Mouse (Mus musculus): ENCODE measurements around the gene Fgd3. TPM values are rescaled to one million over a fixed set of nuclear protein-coding genes. Genes with fewer than 3 reads are reported as not detected.
A peak's percentile ranks its signal among the peaks of the same experiment; 100 is the strongest.

Gene Fgd3
- total RNA-seq, 2 experiments from 2014 or later: 6.7 to 7.1 TPM

GRCm38 (mm10) chr13:49338893-49339546 lies 18.9 kb upstream of the Fgd3 start:
- H3K27ac ChIP-seq: no peak overlapping the region
- peak; percentile 79 for TF ChIP-seq CTCF (IDR thresholded peaks at IDR 0.05)
- H3K4me3 ChIP-seq: no peak overlapping the region
- peak in 1 of 2 experiments; percentile 63 for DNase-seq (ENCODE audit: extremely low spot score in 1 of 2, low spot score in 2 of 2)
- intact Hi-C loops (cut with DNase I): loop anchor here (1.0 kb wide), 1 partner anchor 42 kb away; no protein-coding TSS in a partner anchor

DNA sequence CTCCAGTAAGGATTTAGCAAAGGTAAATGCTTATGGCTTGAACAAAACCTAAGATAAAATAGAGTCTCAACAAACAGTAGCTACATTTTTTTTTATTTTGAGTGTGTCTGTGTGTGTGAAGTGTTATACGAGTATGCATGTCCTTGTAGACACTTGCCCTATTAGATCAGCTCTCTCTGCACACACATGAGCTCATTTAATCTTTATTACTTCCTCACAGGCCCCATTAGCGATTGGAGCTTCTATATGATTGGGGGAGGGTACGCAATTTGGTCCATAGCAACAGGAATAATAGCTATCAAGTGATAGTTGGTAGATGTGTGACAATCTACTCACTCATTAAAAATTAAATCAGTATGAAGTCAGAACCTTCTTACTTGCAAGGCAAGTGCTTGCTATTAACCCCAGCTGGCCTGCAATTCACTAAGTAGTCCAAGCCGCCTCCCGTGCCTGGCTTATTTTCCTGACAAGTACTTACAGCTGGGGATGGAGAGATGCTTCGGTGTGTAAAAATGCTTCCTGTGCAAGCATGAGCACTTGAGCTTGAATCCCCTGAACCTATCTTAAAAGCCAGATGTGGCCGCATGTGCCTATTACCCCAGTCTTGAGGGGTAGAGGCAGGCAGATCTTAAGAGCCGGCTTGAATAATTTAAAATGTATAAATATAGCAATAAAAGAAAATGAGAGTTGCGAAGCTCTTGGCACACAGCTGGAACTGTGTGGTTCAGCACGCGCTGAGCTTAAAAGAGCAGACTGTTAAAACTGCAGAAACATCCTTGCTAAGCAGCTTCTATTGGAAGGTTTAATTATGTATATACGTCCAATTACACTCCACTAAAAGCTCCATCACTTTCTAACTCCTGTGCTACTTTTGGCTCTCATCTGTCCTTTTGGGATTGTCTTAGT lies 15.2 kb upstream of the Fgd3 start:
- TF ChIP-seq CTCF (IDR thresholded peaks at IDR 0.05): no peak
- no peak overlapping the region for H3K4me3 ChIP-seq
- intact Hi-C loops (cut with DNase I): no loop called here
- no peak overlapping the region for H3K27ac ChIP-seq
- no peak for DNase-seq (ENCODE audit: extremely low spot score in 1 of 2, low spot score in 2 of 2)

DNA sequence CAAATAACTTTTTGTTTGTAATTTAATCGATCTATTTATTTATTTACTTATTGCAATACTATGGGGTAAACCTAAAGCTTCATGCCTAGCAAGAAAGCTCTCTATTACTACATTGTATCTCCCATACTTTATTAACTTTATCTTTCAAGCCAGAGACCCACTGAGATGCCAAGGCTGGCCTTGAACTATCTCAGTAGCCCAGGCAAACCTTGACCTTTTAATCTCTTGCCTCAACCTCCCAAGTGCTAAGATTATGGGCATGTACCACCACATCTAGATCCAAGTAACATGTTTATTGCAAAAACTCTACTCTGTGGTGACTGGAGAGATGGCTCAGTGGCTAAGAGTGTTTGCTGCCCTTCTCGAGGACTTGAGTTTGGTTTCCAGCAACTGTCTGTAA lies 13.1 kb upstream of the Fgd3 start:
- TF ChIP-seq CTCF (IDR thresholded peaks at IDR 0.05): no peak
- no peak overlapping the region for H3K4me3 ChIP-seq
- no peak for DNase-seq (ENCODE audit: extremely low spot score in 1 of 2, low spot score in 2 of 2)
- intact Hi-C loops (cut with DNase I): no loop called here
- no peak overlapping the region for H3K27ac ChIP-seq

DNA sequence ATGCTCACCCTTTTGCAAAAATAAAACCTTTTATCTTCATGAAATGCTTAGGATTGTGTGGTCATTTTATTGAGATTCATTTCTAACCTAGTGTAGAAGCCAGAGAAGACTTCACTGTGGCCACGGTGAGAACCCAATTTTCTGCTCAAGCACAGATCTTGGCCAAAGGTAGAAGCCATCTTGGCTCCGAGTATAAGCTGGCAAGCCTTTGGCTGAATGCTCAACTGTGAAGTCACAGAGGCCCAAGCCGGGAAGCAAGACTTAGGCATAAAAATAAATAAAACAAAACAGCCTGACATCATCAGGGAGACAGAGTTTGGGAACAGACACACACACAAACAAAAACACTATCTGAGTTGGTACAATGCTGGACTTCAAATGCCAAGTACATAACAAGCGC lies 8.0 kb upstream of the Fgd3 start:
- no peak for DNase-seq (ENCODE audit: extremely low spot score in 1 of 2, low spot score in 2 of 2)
- intact Hi-C loops (cut with DNase I): no loop called here

DNA sequence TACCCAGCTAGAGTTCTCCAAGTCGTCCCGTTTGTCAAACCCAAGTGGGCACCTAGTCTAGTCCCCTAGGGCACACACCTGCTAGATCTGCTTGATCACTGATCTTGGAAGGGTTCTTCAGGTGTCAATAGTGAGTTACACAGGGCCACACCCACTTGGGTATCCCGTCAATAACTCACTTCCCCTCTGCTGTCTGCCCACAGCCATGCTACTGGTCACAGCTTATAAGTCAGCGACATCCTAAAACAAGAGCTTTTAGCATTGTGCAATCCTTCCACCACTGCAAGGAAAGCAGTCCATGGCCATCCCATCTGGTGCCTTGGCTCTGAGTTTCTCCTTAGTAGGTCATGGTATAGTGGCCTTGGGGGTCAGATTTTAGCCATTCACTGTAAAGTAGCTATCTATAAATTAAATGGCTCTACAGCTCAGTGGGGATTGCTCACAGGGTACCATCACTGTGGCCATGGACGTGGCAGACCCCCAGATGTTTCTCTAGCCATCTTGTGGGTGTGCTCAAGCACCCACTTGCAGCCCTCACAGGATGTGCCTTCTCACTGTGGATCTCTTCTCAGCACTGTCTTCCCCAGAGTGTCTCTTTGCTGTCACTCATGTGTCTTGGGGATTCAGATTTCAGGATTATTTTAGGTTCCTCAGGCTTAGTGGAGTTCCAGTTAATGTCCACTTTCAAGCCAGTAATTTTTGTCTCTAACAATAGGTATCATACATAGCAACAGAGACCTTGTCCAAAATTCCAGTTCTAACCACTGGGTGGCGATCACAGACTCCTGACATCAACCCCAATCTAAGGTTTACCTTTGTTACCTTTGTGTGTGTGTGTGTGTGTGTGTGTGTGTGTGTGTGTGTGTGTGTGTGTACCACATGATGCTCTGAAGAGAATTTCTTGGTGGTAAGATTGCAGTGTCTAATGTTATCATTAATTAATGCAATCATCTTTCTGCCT lies 6.4 kb upstream of the Fgd3 start:
- H3K27ac ChIP-seq: no peak overlapping the region
- peak; percentile 62 for TF ChIP-seq CTCF (IDR thresholded peaks at IDR 0.05)
- H3K4me3 ChIP-seq: no peak overlapping the region
- intact Hi-C loops (cut with DNase I): no loop called here
- peak; percentile 56 for DNase-seq (ENCODE audit: extremely low spot score in 1 of 2, low spot score in 2 of 2)

More for the DNA sequence above, 8.0 kb upstream of the Fgd3 start:
- no peak for TF ChIP-seq CTCF (IDR thresholded peaks at IDR 0.05)
- no peak overlapping the region for H3K4me3 ChIP-seq
- H3K27ac ChIP-seq: no peak overlapping the region

GRCm38 (mm10) chr13:49324871-49325270 lies 4.8 kb upstream of the Fgd3 start:
- no peak for TF ChIP-seq CTCF (IDR thresholded peaks at IDR 0.05)
- intact Hi-C loops (cut with DNase I): loop anchor here (5.0 kb wide), 1 partner anchor 322 kb away; no protein-coding TSS in a partner anchor
- no peak overlapping the region for H3K4me3 ChIP-seq
- no peak for DNase-seq (ENCODE audit: extremely low spot score in 1 of 2, low spot score in 2 of 2)
- no peak overlapping the region for H3K27ac ChIP-seq

DNA sequence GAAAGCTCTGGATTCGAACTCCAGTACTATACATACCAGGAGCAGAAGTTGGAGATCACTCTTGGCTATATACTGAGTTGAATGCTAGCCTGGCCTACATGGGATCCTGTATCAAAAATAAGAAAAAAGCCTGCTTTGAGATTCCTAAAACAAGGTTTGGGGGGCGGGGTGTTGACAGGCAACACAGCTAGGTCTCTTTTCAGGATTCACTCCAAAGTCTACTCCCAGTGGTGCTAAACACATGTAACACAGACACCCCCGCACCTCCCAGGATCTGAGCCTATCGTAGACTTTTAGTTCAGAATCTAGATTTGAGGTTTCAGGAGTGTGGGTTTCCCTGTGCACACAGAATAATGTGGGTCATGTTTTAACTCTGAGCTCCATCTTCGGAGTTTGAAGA lies 2.6 kb upstream of the Fgd3 start:
- DNase-seq (ENCODE audit: extremely low spot score in 1 of 2, low spot score in 2 of 2): peak; percentile 46 to 49
- Histone ChIP-seq H3K27ac (peak overlapping the region; percentile 74), H3K4me3 (no peak overlapping the region)
- TF ChIP-seq CTCF (IDR thresholded peaks at IDR 0.05): no peak
- intact Hi-C loops (cut with DNase I): loop anchor here (5.0 kb wide), 1 partner anchor 325 kb away; no protein-coding TSS in a partner anchor

DNA sequence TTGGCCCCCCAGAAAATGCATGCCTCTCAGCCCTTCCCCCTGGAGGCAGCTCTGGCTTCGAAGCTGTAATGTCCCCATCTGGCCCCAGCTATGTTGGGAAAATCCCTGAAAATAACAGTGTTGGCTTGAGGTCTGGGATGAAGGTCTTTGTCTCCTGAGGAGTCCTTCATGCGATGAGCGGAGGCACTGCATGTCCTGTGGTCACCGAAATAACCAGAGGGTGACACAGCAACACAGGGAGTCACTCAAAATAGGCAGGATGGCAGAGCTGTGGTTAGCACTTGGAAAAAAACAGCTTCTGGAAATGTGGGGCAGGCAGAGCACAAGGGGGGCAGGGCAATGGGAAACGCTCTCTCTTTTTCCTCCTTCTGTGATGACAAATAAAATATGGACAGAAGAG lies 2.1 kb upstream of the Fgd3 start:
- DNase-seq (ENCODE audit: extremely low spot score in 1 of 2, low spot score in 2 of 2): no peak
- intact Hi-C loops (cut with DNase I): loop anchor here (5.0 kb wide), 1 partner anchor 325 kb away; no protein-coding TSS in a partner anchor
- H3K27ac ChIP-seq: peak overlapping the region; percentile 74
- TF ChIP-seq CTCF (IDR thresholded peaks at IDR 0.05): no peak; the same call in 1 of the 2 replicates
- no peak overlapping the region for H3K4me3 ChIP-seq

DNA sequence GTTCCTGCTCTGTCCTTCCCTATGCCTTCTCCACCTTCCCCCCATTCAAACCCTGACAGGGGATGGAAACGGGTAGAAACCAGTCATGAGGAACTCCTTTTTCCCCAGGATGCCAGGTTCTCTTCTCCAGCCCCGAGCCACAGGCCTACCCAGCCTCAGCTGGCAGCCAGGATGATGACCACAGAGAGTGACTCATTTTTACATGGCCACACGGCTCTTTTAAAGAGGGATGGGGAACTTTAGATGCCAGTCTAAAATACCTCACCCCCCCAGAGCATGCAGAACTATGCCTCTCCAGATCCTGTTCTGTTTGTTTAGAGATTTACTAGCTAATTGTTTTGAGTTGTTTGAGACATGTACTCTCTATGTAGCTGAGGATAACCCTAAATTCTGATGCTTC lies 1.3 kb upstream of the Fgd3 start:
- no peak overlapping the region for H3K4me3 ChIP-seq
- intact Hi-C loops (cut with DNase I): loop anchor here (5.0 kb wide), 1 partner anchor 326 kb away; no protein-coding TSS in a partner anchor
- no peak for DNase-seq (ENCODE audit: extremely low spot score in 1 of 2, low spot score in 2 of 2)
- TF ChIP-seq CTCF (IDR thresholded peaks at IDR 0.05): no peak
- peak overlapping the region; percentile 74; the same call in 1 of the 2 replicates for H3K27ac ChIP-seq

DNA sequence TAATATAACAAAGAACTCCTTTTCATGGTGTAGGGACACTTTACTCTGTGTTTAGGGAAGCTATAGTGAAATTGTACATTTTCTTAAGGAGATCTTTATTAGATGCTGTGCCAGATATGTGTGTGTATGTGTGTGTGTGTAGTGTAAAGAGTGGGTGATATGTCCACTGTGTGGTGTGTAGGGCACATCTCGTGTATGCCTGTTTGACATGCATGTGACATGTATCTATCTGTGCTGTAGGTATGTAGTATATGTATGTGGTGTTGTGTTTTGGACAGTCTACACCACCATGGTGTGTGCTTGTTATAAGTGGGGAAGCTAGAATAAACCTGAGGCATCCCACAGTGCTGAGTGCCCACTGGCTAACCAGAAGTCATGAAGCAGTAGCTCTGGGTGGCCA lies 403 bp upstream of the Fgd3 start:
- TF ChIP-seq CTCF (IDR thresholded peaks at IDR 0.05): no peak
- Histone ChIP-seq H3K27ac (peak overlapping the region; percentile 20; the same call in 1 of the 2 replicates), H3K4me3 (peak overlapping the region; percentile 39)
- DNase-seq (ENCODE audit: extremely low spot score in 1 of 2, low spot score in 2 of 2): no peak
- intact Hi-C loops (cut with DNase I): loop anchor here (5.0 kb wide), 1 partner anchor 327 kb away; no protein-coding TSS in a partner anchor

- intact Hi-C loops (cut with DNase I): no loop called here
- no peak for DNase-seq (ENCODE audit: extremely low spot score in 1 of 2, low spot score in 2 of 2)
- Histone ChIP-seq H3K27ac (peak overlapping the region; percentile 57; the same call in 1 of the 2 replicates), H3K4me3 (no peak overlapping the region)
- no peak for TF ChIP-seq CTCF (IDR thresholded peaks at IDR 0.05)
Measured at GRCm38 (mm10) chr13:49317914-49318313, 2.2 kb downstream of the Fgd3 start.

Measured in left cerebral cortex, adult 2 months (tissue).